13 mouse cellular contexts compared by ENCODE assay signal in the genomic region with DNA sequence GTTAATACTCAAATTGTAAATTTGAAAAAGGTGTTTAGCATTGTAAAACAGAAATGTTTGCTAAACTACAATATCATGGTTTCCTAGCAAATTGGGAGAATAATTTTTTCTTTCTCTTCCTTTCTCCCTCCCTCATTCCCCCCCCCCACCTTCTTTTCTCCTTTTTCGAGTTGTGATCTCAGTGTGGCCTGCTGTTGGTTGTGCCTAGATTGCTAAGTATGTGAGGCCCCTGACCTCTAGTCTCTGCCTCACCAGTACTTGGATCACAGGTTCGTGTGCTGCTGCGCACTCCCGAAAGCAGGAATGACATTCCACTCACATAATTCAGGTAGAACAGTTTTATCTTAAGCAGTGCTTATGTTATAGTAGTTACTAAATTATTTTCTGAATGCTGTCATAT. TPM values are rescaled to one million over a fixed set of nuclear protein-coding genes. Genes with fewer than 3 reads are reported as not detected.
DNase-seq lines count a peak whose midpoint lies in the region; ATAC-seq and TF ChIP-seq lines count a peak whose summit lies in the region.
"Had no signal": no experiment of that assay in that cellular context is flagged by ENCODE, and none has a peak within 500 bp of the region (broad histone marks: within the 10 kb centered on the region; RNA-seq: fewer than 3 reads in every experiment).

No protein-coding gene starts in this region.

- no peak for TF ChIP-seq POLR2A in cerebellum, adult 2 months (IDR thresholded peaks at IDR 0.05; ENCODE audit: borderline replicate concordance, insufficient read depth, low read length)

- 33% methylated on average over 4 of the region's 4 CpGs for WGBS in cerebellum, adult 2 months
- WGBS in forebrain, embryonic 13.5 days = 71% methylated on average over 4 of the region's 4 CpGs
- 61% methylated on average over 4 of the region's 4 CpGs for WGBS in midbrain, embryonic 14.5 days

- ATAC-seq in forebrain, embryonic 13.5 days = no peak
- no peak for ATAC-seq in midbrain, embryonic 14.5 days (ENCODE audit: low FRiP score, low TSS enrichment)
- ATAC-seq: inflammation-experienced regulatory T-cells, adult 6 months had no signal

- peak overlapping the region; percentile 51 for H3K4me3 ChIP-seq in cerebellum, adult 2 months (replicated peaks; ENCODE audit: insufficient read depth, low read depth, low read length)
- peak overlapping the region; percentile 17; the same call in 1 of the 2 replicates for H3K4me3 ChIP-seq in layer of hippocampus, adult 2 months
- H3K4me3 ChIP-seq in forebrain, embryonic 13.5 days = no peak overlapping the region; the same call in 1 of the 2 replicates
- peak overlapping the region; percentile 7; the same call in 1 of the 2 replicates for H3K4me3 ChIP-seq in midbrain, embryonic 14.5 days (replicated peaks; ENCODE audit: low read depth, low read length)
- H3K4me3 ChIP-seq: liver, embryonic 15.5 days had no signal

- TF ChIP-seq CTCF in cerebellum, adult 2 months (IDR thresholded peaks at IDR 0.05; ENCODE audit: borderline replicate concordance, insufficient read depth, low read depth, low read length) = no peak
- TF ChIP-seq CTCF in layer of hippocampus, adult 2 months (conservative IDR thresholded peaks at IDR 0.05) = no peak

- no peak for DNase-seq in cerebellum, adult 2 months
- no peak for DNase-seq in cerebellum, postnatal 4 days (ENCODE audit: low spot score in 2 of 2)
- DNase-seq in layer of hippocampus, adult 2 months (ENCODE audit: low spot score in 2 of 2) = no peak
- no peak for DNase-seq in layer of hippocampus, adult 11-12 months (ENCODE audit: low spot score)
- DNase-seq in midbrain, embryonic 14.5 days = no peak
- no peak for DNase-seq in layer of hippocampus, adult 8-10 months (ENCODE audit: low spot score in 2 of 2)
- no peak for DNase-seq in thymus, postnatal 14 days
- DNase-seq: adrenal gland, postnatal 25 days; cerebellum, adult 8-10 months; kidney, postnatal 25 days had no signal

- H3K27ac ChIP-seq in cerebellum, adult 2 months (ENCODE audit: insufficient read depth, low read length) = peak overlapping the region; percentile 80
- H3K27ac ChIP-seq in layer of hippocampus, adult 2 months = peak overlapping the region; percentile 84; the same call in 1 of the 2 replicates
- H3K27ac ChIP-seq in forebrain, embryonic 13.5 days = no peak overlapping the region
- no peak overlapping the region for H3K27ac ChIP-seq in midbrain, embryonic 14.5 days (replicated peaks; ENCODE audit: low read depth, low read length)

- peaks cover 7% of the 10 kb centered on the region; the same call in 1 of the 2 replicates for H3K4me1 ChIP-seq in cerebellum, adult 2 months (ENCODE audit: control insufficient read depth, insufficient read depth, low read length)
- peaks cover 31% of the 10 kb centered on the region for H3K4me1 ChIP-seq in forebrain, embryonic 13.5 days
- H3K4me1 ChIP-seq in midbrain, embryonic 14.5 days (ENCODE audit: control insufficient read depth, insufficient read depth, low read length) = peaks cover 27% of the 10 kb centered on the region

- no peaks in the 10 kb centered on the region for H3K9me3 ChIP-seq in forebrain, embryonic 13.5 days (replicated peaks)
- no peaks in the 10 kb centered on the region for H3K9me3 ChIP-seq in midbrain, embryonic 14.5 days (ENCODE audit: control insufficient read depth, low read length)
- H3K9me3 ChIP-seq: liver, embryonic 15.5 days had no signal

- peak overlapping the region; percentile 37 for H3K4me2 ChIP-seq in forebrain, embryonic 13.5 days
- H3K4me2 ChIP-seq in midbrain, embryonic 14.5 days (ENCODE audit: low read length) = peak overlapping the region; percentile 52

- peaks cover 13% of the 10 kb centered on the region; the same call in 1 of the 2 replicates for H3K36me3 ChIP-seq in forebrain, embryonic 13.5 days (ENCODE audit: poor library complexity, severe bottlenecking)
- no peaks in the 10 kb centered on the region; the same call in 1 of the 2 replicates for H3K36me3 ChIP-seq in midbrain, embryonic 14.5 days (ENCODE audit: control insufficient read depth, insufficient read depth, low read length)

- H3K9ac ChIP-seq in forebrain, embryonic 13.5 days = no peak overlapping the region
- no peak overlapping the region for H3K9ac ChIP-seq in midbrain, embryonic 14.5 days (replicated peaks; ENCODE audit: low read length)
- H3K9ac ChIP-seq: liver, embryonic 15.5 days had no signal

- no peaks in the 10 kb centered on the region for H3K27me3 ChIP-seq in cerebellum, adult 2 months (ENCODE audit: control insufficient read depth, insufficient read depth, low read length)
- H3K27me3 ChIP-seq in forebrain, embryonic 13.5 days = no peaks in the 10 kb centered on the region
- no peaks in the 10 kb centered on the region for H3K27me3 ChIP-seq in midbrain, embryonic 14.5 days (ENCODE audit: control insufficient read depth, insufficient read depth, low read length)
- H3K27me3 ChIP-seq: liver, embryonic 15.5 days had no signal

RNA-seq across cellular contexts. Expression of a gene that starts 27.8 kb away (rescaled TPM):
- 70.5 and 83.0 TPM in 2 replicates for polyA plus RNA-seq in cerebellum, adult 2 months (2012; rRNA removed)
- total RNA-seq in layer of hippocampus, adult 2 months (2021) = 100 to 1,000 TPM; 103 to 116 TPM
- 47.3 and 56.6 TPM in 2 replicates for polyA plus RNA-seq in forebrain, embryonic 13.5 days (2015; fragmentation: Nextera tagmentation; extraction: Ambion mirVana)
- polyA plus RNA-seq in midbrain, embryonic 14.5 days (2014; fragmentation: Nextera tagmentation; extraction: Ambion mirVana) = 49.8 and 57.9 TPM in 2 replicates
- 100 to 1,000 TPM in 1 of 4 experiments, 10 to 100 TPM in 3; 90.9 to 100 (median 97.0) TPM for total RNA-seq in layer of hippocampus, adult 8-10 months (2022)

Comparison
In these comparisons a context has a peak if more than half of its experiments do, and no peak if none do; other contexts are left out.
1. H3K27ac ChIP-seq: peak in cerebellum, adult 2 months (single experiment) and layer of hippocampus, adult 2 months (single experiment); none in forebrain, embryonic 13.5 days (single experiment) and midbrain, embryonic 14.5 days (single experiment).